Mouse (Mus musculus) CD4-positive, CD25-positive, alpha-beta regulatory T cell, adult 9 weeks (primary cell): ENCODE data around the gene Dynlt3. TPM values are rescaled to one million over a fixed set of nuclear protein-coding genes. Genes with fewer than 3 reads are reported as not detected.

Experiments
- polyA plus RNA-seq: library from polyadenylated mRNA; unstranded; fragments of 100-300 nt; shearing (Covaris generic); gene quantifications from one replicate; pipeline ENCODE4 v1.2.1, GENCODE M21; 2017

The Dynlt3 gene
- polyA plus RNA-seq = 44.2 TPM

DNA sequence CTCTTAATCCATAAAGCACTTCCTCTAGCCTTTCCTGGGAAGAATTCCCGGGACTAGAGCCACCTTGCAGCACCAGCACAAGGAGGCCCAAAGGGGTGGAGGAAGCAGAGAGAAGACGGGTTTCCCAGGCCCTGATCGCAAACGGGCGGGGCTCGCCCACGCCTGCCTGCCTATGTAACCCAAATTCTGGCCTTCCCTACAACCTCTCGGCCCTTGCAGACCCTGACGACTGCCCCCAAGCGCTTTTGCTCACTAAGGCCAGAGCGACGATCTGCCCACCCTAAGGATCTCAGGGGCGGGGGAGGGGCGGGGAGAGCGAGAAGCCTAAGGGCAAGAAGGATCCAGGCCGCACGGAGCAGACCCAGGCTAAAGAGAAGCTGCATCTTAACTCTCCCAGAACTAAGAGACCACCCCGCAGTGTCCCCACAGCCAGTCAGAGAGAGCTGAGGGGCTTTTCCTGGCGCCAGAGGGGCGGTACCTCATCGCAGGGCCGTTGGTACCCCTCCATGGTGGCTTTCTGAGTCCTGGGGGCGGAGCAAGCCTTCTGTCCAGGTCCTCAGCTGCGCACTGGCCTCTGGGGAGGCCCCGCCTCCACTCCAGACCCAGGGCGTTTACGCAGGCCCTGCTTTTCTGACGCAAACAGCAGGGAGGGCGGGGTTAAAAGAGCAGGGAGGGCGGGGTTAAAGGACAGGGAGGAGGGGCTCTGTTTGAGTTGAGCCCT lies at the start of gene Dynlt3:
Gene Dynlt3, minus strand, starts transcription at position 613 of the 721 bp plus-strand sequence.

Other genes with a start within 250 kb of the Dynlt3 start
- gene Cybb, start 175.2 kb downstream of the Dynlt3 start, polyA plus RNA-seq = 41.4 TPM
- not detected for gene H2al1o, start 90.6 kb downstream of the Dynlt3 start, polyA plus RNA-seq
- gene Hypm, start 183.9 kb upstream of the Dynlt3 start, polyA plus RNA-seq = not detected
- not detected for gene H2al3, start 186.7 kb upstream of the Dynlt3 start, polyA plus RNA-seq
- gene Sytl5, start 222.6 kb upstream of the Dynlt3 start, polyA plus RNA-seq = not detected